Mouse (Mus musculus) testis, adult 2 months (tissue): Measurements from ENCODE around the gene Jag2.

Experiments
- CTCF ChIP-seq: fragments of 200-500 bp; IDR thresholded peaks from 2 replicates; pipeline ENCODE4 v1.5.1; 2012; ENCODE audit warnings: low read depth, mild to moderate bottlenecking, inconsistent platforms, low read length, moderate library complexity; ENCODE audit not compliant: control insufficient read depth, insufficient read depth, insufficient replicate concordance
- POLR2A ChIP-seq: fragments of 200-500 bp; IDR thresholded peaks from 2 replicates; pipeline ENCODE4 v1.6.1; 2012; ENCODE audit warnings: low read depth, mild to moderate bottlenecking, inconsistent platforms, low read length, moderate library complexity; ENCODE audit not compliant: control insufficient read depth

- no peak for TF ChIP-seq CTCF
- TF ChIP-seq POLR2A = no peak
These were observed 35.2 kb downstream of the Jag2 start for GRCm38 (mm10) chr12:112894303-112894884.
